Mouse (Mus musculus) gastrocnemius, adult 8-10 months (tissue): ENCODE data around the gene B4galt5. TPM values are rescaled to one million over a fixed set of nuclear protein-coding genes. Genes with fewer than 3 reads are reported as not detected.

Experiments
- DNase-seq, 2 experiments: peaks; one replicate each; pipeline ENCODE4 v3.0.0; 2022; ENCODE audit warnings: low spot score in 2 of 2
- total RNA-seq, 4 experiments: library from RNA; stranded (reverse); gene quantifications; 2 replicates each; pipeline ENCODE4 v1.2.4; 2022

The B4galt5 gene
- total RNA-seq, 4 experiments from 2014 or later = 6.2 to 13.3 (median 8.8) TPM

DNA sequence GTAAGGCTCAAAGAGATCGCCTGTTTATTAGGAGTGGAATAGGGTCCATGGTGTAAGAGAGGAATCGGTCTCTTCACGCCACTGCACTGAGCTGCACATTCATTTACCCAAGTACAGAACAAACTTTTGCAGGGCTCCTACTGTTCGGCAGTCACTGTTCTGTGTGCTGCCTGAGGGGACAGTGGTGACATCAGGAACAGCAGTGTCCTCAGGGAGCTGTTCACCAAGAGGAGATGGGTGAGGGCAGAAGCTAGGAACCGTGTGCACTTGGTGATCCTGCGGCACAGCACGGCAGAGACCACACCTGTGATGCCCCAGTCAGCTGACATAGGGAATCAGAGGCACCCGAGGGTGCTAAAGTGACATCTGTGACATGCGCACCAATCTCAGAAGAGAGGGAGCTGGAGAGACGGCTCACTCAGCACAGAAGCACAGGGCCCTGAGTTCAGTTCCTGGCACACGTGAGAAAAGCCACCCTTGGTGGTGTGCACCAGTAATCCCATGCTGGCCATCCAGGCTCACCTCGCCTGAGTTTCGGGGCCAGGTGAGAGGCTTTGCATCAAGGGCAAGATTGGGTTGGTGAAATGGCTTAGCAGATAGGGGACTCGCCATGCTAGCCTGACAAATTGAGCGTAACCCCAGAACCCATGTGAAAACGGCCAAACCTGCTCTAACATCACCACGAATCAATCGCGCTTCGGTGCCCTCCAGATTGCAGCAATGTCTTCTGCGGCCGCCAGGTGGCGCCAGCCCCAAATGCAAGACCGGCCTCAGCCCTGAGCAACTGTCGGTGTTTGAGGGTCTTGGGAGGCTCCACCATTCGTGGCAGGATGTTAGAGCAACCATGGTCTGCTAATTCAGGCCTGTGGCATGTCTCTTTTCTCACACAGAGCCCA lies 68.6 kb downstream of the B4galt5 start:
- DNase-seq = peak; percentile 46 to 50

DNA sequence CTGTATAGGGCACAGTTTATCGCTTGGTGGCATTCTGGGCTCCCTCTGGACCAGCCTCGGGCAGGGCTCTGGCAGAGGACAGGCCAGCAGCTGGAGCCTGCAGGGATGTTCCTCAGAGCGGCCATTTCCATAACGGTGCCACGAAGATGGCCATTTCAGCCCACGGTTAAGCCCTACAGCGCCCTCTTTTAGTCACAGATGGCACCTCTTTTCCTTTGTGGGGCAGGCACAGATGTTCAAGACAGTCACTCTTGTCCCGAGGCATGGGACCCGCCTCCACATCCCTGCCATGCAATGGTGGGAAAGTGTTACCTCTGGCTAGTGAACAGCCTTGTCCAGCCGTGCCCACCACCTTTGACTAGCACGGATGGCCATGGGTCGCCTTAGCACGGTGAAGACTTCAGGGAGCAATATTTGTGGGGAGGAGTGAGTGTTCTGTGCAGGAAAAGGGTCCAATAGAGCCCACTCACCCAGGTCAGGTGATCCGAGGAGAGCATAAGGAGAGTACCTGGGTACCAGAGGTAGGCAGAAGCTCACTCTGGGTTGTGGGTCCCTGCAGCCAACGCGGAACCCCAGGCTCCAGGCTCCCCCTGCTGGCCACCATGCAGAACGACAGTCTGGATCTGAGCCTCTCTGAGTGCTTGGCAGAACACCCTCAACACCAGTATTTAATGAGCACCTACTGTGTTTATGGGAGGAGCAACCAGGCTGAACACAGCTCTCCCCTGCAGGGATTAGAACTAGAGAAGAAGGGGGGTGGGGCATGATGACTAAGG lies 70.0 kb downstream of the B4galt5 start:
- DNase-seq = peak; percentile 12 to 13

DNA sequence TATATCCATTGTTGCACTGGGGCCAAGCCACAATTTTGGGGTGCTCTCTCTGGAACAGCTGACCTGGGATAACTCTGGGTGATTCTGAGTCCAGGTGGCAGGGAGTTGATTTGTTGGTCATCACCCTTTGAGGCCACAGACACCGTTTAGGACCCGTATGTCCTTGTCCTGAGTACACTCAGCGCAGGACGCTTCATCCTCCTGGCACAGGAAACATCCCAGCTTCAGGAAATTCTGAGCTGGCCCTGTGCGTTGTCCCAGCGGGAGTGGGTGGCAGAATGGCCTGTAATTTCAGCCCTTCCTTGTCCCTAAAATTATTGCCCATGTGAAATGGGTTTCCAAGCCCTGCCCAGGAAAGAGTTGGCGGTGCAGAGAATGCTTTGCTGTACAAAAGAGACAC lies 71.0 kb downstream of the B4galt5 start:
- DNase-seq = peak; percentile 1 to 2

DNA sequence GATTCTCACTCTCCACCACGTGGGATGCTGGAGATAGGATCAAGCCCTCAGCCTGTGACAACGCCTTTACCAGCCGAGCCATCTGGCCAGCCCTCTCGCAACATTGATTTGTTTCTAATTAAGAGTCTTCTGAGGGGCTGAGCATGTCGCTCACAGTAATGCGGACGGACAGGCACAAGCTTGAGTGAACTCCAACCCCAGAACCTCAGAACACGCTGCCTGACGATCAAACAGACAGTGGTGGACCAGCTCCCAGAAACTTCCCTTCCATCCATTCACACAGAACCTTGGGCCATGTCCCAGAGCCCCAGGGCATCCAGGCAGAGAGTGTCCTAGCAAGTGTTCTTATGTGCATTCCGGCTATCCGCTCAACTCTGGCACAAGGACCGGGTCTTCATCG lies 72.0 kb downstream of the B4galt5 start:
- DNase-seq = peak in 1 of 2 experiments; percentile 1

DNA sequence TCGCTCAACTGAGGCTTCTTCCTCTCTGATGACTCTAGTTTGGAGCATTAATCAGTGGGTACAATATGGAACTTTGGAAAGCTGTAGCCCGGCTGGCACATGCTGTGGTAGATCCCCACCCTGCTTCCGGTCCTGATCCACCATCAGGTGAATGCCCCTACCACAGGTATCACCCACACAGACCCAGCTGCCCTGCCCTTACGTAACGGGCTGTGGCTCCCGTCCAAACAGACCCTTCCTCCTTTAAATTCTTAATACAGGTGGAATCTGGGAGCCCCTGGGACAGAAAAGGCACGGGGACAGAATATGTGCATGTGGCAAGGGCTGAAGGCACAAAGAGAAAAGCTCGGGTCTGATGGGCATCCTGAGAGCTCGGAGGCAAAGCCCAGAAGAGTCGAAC lies 73.1 kb downstream of the B4galt5 start:
- DNase-seq = peak; percentile 1 to 2

DNA sequence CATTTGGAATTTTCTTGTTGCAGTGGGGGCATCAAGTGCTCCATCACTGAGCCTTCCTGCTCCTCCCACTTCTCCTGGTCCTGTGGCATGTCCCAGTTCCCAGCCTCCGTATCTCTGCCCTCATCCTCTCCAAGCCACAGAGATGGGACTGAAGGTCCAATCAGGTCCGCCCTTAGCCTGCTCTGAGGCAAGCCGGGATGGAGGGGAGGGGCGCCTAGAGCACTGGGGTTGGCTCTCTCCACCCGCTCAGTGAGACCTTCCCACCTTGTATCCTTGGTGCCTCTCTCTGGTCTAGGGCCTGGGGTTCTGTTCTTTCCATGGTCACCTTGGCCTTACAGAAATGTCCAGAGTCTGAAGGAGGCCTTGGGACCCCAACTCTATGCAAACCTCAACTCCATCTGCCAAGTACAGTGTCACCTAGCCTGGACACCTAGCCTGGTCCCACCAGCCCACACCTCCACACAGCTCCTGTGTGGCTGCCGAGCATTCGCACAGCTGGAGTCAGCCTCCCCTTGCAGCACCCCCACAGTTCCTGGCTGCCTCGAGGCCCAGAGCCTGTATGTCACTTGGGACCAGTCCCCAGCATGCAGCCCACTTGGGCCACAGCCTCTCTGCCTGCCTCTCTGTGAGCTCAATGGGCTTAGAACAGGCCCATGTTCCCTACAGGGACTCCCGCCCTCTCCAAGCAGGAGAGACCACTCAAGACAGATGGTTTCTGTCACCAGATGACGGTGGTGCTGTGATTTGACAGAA lies 74.1 kb downstream of the B4galt5 start:
- DNase-seq = peak; percentile 1 to 2

DNA sequence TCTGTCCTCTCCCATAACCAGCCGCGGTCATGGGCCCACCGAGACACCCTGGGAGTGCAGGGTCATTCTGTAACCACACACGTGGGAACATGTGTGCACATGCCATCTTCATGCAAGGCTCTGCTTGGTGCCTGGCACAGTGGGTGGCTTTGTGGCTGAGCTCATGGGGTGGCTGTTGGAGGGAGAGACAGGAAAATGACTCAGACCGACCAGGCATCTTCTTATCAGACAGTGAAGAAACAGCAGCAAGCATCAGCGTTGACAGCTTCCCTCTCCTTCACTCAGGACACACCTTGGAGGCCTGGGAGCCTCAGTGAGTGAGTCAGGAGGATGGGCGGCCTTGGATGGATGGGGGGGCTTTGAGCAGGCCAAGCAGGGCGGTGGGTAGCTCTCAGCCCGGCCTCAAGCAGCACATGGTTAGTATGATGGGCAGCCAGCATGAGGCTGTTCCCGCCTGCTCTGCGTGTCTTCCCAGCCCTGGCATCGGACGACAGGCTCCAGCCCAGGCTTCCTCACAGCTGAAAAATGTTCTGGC lies 75.7 kb downstream of the B4galt5 start:
- DNase-seq = peak; percentile 2 to 3

DNA sequence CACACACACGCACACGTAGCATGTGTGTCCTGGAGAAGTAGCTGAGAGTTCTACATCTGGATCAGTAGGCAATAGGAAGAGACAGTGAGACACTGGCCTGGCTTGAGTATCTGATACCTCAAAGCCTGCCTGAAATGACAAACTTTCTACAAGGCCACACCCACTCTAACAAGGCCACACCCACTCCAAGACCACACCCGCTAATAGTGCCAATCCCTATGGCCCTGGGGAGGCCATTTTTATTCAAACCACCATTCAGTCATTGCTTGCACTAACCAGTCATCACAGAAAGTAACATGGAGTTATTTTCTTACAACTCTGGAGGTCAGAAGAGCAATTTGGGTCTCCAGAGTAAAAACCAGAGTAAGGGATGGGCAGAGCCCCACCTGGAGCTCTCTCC lies 76.3 kb downstream of the B4galt5 start:
- DNase-seq = peak; percentile 1 to 2

DNA sequence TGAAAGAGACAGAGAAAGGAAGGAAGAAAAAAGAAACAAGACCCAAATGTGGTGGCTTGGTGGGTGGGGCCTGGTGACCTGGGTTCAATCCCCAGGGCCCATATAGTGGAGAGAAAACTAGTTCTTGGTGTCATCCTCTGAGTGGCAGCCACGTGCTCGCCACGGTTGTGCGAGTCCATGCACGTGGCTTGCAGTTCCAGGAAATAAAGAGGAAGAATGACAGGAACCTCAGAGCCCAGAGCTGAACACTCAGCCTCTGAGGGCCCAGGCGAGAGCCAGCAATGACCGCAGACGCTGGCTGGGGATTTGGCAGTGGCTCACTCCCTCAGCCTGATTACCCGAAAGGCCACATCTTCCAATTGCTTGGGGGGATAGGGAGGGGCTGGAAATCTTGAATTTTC lies 77.9 kb downstream of the B4galt5 start:
- DNase-seq = peak; percentile 8 to 32

DNA sequence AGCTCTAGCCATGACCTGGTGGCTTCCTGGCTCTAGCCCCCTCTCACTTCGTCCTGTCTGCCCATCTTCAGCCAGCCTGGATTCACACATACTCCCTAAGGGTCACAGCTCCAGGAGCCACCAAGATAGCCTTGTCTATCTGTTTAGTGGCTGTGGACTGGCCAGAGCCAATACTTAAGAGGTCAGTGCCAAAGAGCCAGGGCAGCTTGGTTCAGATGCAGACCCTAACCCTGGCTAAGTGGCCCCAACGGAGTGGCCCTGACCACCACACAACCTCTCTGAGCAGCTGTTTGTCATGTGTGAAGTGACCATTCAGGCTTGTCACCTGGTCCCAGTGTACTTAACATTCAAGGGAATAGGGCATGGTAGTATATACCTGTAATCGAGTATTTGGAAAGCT lies 78.5 kb downstream of the B4galt5 start:
- DNase-seq = peak; percentile 2

DNA sequence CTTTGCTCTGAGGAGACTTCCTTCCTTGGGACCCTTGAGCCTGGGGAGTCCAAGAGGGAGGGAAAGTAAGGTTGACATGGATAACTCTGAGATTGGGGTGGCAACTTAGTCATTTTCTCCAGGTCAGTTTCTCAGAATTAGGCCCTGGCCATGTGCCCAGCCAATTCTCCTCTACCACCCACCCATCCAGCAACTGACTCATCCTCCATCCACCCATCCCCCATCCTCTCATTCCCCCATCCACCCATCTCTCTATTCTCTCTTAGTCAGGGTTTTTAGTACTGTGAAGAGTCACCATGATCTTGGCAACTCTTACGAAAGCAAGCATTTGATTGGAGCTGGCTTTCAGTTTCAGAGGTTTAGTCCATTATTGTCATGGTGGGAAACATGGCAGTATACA lies 80.3 kb downstream of the B4galt5 start:
- DNase-seq = peak in 1 of 2 experiments; percentile 1

DNA sequence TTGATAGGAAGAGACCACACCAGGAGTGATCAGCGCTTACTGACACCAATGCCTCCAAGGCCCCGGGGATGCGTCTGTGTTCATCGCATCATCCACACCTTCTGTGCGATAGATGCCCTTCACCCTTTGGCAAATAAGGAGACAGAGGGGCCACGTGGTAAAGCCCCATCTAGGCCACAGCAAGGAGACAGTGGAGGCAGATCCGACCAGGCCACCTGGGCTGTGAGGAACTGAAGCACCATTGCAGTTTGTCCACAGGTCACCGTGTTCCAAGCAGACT lies 80.6 kb downstream of the B4galt5 start:
- DNase-seq = no peak

DNA sequence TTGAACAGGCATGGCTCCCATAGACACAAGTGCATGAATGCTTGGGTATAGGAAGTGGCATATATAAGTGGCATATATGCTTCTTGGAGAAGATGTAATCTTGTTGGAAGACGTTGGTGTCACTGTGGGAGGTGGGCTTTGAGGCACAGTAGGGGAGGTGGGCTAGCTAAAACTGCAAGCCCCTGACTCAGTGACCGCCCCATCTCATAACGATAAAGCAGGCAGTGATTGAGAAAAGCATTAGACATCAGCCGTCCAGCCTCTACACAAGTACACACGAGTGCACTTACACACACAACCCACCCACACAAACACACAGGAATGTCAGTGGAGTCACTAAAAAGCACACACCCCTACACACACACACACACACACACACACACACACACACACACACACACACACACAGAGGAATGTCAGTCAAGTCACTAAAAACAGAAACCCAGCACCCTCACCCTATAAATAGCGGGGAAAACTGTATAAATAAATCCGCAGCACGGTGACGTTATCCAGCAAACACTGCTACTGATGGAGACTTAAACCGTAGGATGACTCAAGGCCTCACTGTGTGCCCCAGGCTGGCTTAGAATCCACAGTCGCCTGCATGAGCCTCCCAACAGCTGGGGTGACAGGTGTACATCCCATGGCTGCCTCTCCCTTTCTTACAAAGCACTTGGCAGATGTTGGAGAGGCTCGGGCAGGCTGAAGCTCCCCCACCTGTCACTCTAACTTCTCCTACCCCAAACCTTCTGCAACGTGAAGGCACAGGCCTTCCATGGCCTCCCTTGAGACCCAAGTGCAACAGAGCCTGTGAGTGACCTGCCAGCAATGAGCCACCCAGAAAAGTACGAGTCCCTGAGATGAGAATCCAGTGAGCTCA lies 81.2 kb downstream of the B4galt5 start:
- peak; percentile 17 to 50 for DNase-seq

DNA sequence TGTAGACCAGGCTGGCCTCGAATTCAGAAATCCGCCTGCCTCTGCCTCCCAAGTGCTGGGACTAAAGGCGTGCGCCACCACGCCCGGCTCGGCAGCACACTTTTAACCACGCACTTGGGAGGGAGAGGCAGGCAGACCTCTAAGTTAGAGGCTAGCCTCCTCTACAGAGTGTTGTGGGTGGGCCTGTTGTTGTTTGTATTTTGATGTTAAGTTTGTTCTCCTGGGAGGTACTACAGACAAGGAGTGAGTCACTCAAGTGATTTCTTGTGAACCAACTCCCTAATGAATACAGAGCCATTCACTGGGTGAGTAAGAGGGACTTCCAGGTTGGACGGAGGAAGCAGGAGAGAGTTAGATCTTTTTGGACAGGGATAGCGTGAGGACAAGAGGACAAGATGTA lies 82.8 kb downstream of the B4galt5 start:
- peak in 1 of 2 experiments; percentile 1 for DNase-seq

DNA sequence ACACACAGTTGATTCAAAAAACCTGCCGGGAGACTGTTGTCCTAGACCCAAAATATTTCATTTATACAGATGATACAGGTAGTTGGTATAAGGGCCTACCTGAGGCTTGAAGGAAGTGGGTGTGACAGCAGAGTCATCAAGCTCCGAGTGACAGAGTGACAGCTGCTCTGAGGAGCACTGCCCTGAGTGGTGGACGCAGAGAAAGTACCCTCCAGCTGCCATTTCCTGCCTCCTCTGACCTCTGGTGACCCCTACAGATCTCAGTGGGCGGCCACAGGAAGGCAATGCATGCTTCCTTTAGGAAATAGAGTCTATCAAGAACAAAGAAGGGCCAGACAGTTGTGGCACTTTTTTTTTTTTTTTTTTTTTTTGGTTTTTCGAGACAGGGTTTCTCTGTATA lies 83.2 kb downstream of the B4galt5 start:
- DNase-seq = peak; percentile 1

DNA sequence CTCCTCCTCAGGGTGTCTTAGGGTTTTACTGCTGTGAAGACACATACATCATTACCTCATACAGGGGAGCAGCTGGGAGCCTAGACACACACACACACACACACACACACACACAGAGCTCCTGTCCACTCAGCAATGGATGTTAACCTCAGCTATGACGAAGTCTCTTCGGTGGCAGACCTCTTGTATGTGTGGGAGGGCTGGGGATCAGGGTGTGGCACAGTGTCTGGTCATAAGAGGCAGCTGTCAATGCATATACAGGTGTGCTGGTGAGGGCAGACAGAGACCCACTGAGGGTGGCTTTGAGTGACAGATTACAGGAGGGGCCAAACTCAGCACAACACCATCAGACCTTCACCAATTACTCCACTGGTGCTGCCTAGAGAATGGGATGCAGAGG lies 84.0 kb downstream of the B4galt5 start:
- peak in 1 of 2 experiments; percentile 1 for DNase-seq

DNA sequence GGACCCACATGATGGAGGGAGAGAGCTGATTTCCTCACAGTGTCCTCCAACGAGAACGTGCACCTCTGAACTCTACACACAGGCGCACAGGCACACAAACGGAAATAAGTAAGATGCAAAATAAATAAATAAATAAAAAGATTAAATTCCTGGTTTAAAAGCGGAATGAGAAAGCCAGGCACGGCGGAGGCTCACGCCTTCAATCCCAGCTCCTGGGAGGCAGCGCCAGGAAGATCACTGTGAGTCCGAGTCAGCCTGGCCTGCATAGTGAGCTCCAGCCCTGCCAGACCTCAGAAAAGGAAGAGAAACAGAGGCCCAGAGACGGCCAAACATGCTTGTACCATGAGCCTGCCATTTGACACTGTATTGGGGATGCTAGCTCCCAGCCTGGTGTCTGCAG lies 85.1 kb downstream of the B4galt5 start:
- DNase-seq = peak; percentile 1 to 2

DNA sequence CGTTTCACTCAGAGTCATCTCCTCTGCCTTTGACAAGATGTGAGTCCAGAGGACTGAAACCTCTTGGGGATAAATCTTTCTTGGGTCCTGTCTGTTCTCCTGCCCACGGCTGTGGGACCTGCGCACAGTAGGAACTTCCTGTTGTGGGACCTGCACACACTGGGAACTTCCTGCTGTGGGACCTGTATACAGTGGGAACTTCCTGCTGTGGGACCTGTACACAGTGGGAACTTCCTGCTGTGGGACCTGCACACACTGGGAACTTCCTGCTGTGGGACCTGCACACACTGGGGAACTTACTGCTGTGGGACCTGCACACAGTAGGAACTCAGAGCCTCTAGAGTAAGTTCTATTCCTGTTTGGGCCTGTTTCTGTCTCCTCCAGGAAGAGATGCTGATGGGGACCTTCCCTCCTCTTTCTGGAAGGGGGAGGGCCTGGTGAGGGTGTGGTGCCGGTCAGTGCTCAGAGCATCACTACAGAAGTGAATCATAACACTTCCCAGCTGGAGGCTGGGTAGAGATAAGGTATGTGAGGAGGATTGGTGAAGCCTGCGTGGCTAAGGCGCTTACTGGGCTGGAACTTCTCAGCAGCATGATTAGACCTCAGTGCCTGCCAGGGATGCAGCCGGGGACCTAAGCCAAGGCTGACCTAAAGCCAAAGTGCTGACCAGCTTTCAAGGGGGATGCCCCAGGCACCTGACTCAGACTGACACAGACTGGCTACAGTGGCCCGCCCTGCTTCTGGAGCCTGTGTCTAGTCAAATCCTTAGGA lies 85.8 kb downstream of the B4galt5 start:
- DNase-seq = peak; percentile 4 to 16

DNA sequence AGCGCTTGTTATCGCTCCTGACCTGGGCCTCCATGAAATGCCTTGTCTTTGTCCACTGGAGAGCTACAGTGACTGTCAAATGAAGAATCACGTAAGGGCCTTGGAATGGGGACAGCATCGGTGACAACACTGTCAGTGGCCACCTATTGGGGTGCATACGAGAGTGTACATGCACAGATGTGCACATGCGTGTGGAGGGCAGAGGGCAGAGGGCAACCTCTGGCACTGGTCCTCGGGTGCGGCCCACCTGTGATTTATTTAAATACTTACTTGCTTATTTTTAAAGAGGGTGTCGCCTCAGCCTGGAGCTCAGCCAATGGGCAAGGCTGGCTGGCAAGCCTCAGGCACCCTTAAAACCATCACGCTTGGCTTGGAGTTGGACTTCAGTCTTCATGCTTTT lies 86.5 kb downstream of the B4galt5 start:
- DNase-seq = peak in 1 of 2 experiments; percentile 3

DNA sequence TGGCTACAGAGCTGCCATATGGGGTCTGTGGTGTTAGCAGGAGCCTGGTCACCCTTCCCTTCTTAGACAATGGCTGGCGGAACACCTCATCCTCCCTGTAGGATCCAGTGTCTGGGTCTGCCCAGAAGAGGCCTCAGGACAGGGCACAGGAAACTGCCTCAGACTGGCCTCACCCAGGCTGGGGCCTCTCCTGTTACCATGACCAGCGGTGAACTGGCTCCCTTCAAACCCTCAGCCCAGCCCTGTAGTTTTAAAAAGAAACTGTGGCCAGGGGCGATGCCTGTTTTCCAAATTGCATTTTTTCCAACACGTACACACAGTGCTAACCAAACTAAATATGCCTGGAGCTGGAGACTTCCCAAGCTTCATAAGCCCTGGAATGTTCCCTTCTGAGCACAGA lies 87.9 kb downstream of the B4galt5 start:
- no peak for DNase-seq
